Mouse (Mus musculus) bone marrow, adult 2 months (tissue): ENCODE measurements around the gene Tbk1. TPM values are rescaled to one million over a fixed set of nuclear protein-coding genes. Genes with fewer than 3 reads are reported as not detected.

Experiments used
- H3K27ac ChIP-seq: fragments of 200-500 bp; 2 replicates; pipeline ENCODE4 v1.5.1; 2012; ENCODE audit warnings: low read depth, mild to moderate bottlenecking, control low read depth, inconsistent platforms, low read length; ENCODE audit not compliant: control insufficient read depth, poor library complexity, insufficient read depth
- H3K4me1 ChIP-seq: fragments of 200-500 bp; 2 replicates; pipeline ENCODE4 v1.6.1; 2011; ENCODE audit warnings: low read length; ENCODE audit not compliant: control insufficient read depth, insufficient read depth
- H3K4me3 ChIP-seq: fragments of 200-500 bp; replicated peaks from 2 replicates; pipeline ENCODE3; 2011; ENCODE audit warnings: mild to moderate bottlenecking, low read depth, low read length, control low read depth; ENCODE audit not compliant: control insufficient read depth
- CTCF ChIP-seq: fragments of 200-500 bp; IDR thresholded peaks from 2 replicates; pipeline ENCODE4 v1.5.1; 2011; ENCODE audit warnings: low read length, control low read depth; ENCODE audit not compliant: control insufficient read depth, insufficient read depth
- POLR2A ChIP-seq: fragments of 200-500 bp; IDR thresholded peaks from 2 replicates; pipeline ENCODE4 v1.6.1; 2011; ENCODE audit warnings: low read depth, mild to moderate bottlenecking, control low read depth, low read length, borderline replicate concordance; ENCODE audit not compliant: control insufficient read depth
- WGBS: fragments of 180-500 bp; shearing (Covaris S2); methylation state at CpG from one replicate; pipeline ENCODE4 v1.1.7; 2018; 5-methylcytosine and 5-hydroxymethylcytosine counted together
- polyA plus RNA-seq: library from polyadenylated mRNA; stranded (reverse); fragments of >200 nt; gene quantifications from 2 replicates; pipeline ENCODE4 v1.2.4, GENCODE M21; 2011; ENCODE audit warnings: low replicate concordance; ENCODE audit not compliant: missing spikeins, insufficient read depth, insufficient read length

Gene Tbk1
- polyA plus RNA-seq, 1 experiment, result 31.3 TPM

- Histone ChIP-seq H3K4me3 (no peak overlapping the region), H3K4me1 (no peaks in the 10 kb centered on the region), H3K27ac (no peak overlapping the region)
- no peak for TF ChIP-seq CTCF
- TF ChIP-seq POLR2A, result no peak
- WGBS, result 85% methylated on average over 4 of the region's 4 CpGs
Observed at GRCm38 (mm10) chr10:121603556-121603955, 17.0 kb upstream of the Tbk1 start.

DNA sequence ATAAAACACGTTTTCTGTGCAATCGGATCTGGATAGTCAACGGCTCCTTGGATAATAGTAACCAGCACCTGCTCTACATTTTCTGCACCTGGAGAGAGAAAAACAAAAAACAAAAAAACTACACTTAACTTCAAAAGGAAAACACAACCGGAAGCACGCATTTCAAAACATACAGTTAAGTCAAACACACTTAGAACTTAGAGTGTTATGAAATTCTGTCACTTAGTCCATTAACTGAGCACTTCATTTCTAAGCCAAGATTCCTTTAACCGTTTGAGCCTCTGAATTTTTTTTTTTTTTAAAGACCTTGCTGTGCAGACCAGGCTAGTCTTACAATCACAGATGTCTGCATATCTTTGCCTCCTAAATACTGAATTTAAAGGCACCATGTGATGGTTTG is 14.7 kb upstream of the Tbk1 start:
- TF ChIP-seq POLR2A, result no peak
- TF ChIP-seq CTCF, result no peak
- no peak overlapping the region for H3K27ac ChIP-seq
- H3K4me1 ChIP-seq, result no peaks in the 10 kb centered on the region; the same call in 1 of the 2 replicates
- WGBS, result 89% methylated on average over 6 of the region's 6 CpGs
- no peak overlapping the region for H3K4me3 ChIP-seq

- peak; percentile 23; the same call in 1 of the 2 replicates for TF ChIP-seq POLR2A
- TF ChIP-seq CTCF, result no peak
- 10% methylated on average over 9 of the region's 9 CpGs for WGBS
- Histone ChIP-seq H3K4me1 (no peaks in the 10 kb centered on the region; the same call in 1 of the 2 replicates), H3K4me3 (no peak overlapping the region), H3K27ac (peak overlapping the region; percentile 72)
Observed at GRCm38 (mm10) chr10:121596580-121596979, 10.0 kb upstream of the Tbk1 start.

DNA sequence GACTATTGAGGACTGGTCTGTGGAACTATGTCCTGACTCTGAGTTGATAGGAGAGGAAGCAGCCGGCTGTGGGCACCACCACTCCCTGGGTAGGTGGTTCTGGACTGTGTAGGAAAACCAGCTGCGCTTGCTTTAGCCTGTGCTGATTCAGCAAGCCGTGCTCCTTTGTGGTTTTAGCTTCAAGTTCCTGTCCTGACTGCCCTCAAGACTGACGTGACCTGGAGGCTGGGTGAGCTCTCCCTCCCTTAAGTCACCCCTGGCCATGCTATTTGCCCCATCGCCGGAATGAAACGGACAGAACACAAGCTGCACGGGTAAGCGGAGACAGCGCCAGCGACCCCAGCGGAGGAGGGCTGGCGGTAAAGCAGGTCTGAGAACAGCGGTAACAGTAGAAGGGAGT is 4.5 kb upstream of the Tbk1 start:
- no peak for TF ChIP-seq CTCF
- no peak for TF ChIP-seq POLR2A
- no peaks in the 10 kb centered on the region for H3K4me1 ChIP-seq
- 20% methylated on average over 14 of the region's 14 CpGs for WGBS
- H3K4me3 ChIP-seq, result no peak overlapping the region
- 0 out of 2 replicates have a peak overlapping the region, but pooled peaks have one; percentile 8 for H3K27ac ChIP-seq

- H3K4me3 ChIP-seq, result peak overlapping the region; percentile 87
- 31% methylated on average over 6 of the region's 6 CpGs for WGBS
- no peak overlapping the region for H3K27ac ChIP-seq
- H3K4me1 ChIP-seq, result peaks cover 3% of the 10 kb centered on the region; the same call in 1 of the 2 replicates
- no peak for TF ChIP-seq CTCF
- no peak for TF ChIP-seq POLR2A
Observed at GRCm38 (mm10) chr10:121587371-121587840, 819 bp upstream of the Tbk1 start.

DNA sequence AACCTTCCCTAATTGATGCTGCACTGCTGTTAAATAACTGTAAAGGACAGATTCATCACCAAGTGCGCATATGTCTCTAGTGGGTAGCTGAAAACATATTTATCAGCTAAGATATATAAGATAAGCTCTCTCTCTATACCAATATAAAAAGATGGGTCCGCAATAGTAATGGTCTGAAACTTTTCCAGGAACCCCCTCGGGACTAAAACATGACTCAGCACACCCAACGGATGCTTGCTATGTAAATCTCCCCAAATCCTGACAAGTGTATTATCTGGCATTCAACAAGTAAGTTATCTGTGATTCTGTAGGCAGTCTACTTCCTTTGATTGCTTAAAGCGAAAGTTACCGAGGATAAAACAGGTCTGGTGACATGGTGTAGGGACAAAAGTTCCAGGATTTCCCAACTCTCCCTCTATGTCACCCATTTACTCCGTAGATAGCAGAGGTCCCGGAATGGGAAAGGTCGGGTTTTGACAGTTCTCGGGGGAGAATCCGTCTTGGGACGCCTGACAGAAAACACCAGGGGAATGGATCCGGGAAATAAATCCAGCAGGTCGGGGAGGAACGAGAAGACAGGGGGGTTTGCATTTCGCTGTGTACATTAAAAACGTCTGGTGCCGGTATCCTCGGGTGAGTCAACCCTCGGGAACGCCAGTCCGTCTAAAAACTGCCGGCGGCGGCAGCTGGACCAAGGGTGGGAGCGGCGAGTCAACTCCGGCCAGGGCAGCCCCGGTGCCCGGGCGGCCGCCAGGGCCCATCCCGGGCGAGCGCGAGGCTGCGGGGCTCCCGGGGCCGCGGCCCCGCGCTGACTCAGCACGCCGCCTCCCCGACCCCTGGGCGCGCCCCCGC is 570 bp downstream of the Tbk1 start:
- Histone ChIP-seq H3K27ac (peak overlapping the region; percentile 79), H3K4me1 (peaks cover 3% of the 10 kb centered on the region; the same call in 1 of the 2 replicates), H3K4me3 (peak overlapping the region; percentile 80)
- no peak for TF ChIP-seq CTCF
- TF ChIP-seq POLR2A, result no peak
- WGBS, result 1% methylated on average over 45 of the region's 48 CpGs

- Histone ChIP-seq H3K27ac (no peak overlapping the region), H3K4me3 (peak overlapping the region; percentile 4), H3K4me1 (peaks cover 3% of the 10 kb centered on the region; the same call in 1 of the 2 replicates)
- 43% methylated on average over 20 of the region's 20 CpGs for WGBS
- TF ChIP-seq POLR2A (no peak), CTCF (no peak)
Observed at GRCm38 (mm10) chr10:121585056-121585790, 1.4 kb downstream of the Tbk1 start.

- H3K27ac ChIP-seq, result no peak overlapping the region
- H3K4me1 ChIP-seq, result peaks cover 3% of the 10 kb centered on the region; the same call in 1 of the 2 replicates
- TF ChIP-seq CTCF (no peak), POLR2A (no peak)
- H3K4me3 ChIP-seq, result no peak overlapping the region
- 89% methylated on average over 10 of the region's 10 CpGs for WGBS
Observed at GRCm38 (mm10) chr10:121584033-121584432, 2.6 kb downstream of the Tbk1 start.
